Mouse (Mus musculus): ENCODE results near the gene Etv6.

DNA sequence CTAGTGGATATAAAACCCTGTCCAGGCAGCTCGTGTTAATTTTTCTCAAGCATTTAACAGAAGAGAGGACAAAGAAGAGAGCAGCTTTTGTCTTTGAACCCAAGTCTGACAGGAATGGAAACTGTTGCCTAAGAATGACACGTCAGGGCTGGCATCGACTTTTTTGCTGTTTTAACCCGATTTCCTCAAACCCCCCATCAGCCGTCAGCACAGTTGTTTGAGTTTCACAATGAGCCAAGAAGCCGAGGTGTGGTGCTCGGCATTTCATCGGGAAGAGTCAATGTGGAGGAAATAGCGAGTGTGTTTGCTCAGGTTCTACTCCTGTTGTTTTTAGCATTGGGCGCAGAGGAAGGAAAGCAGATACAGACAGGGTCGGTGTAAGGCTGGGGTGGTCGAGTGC lies 85.2 kb downstream of the Etv6 start:
- no peak for TF ChIP-seq POLR2A (IDR thresholded peaks at IDR 0.05; ENCODE audit: low read depth, low read length)
- TF ChIP-seq CTCF (conservative IDR thresholded peaks at IDR 0.05; ENCODE audit: insufficient read depth, insufficient read length, low read depth, low read length): no peak

All from kidney, adult 2 months (tissue).